Mouse (Mus musculus): ENCODE measurements around the gene Gm26741. TPM values are rescaled to one million over a fixed set of nuclear protein-coding genes. Genes with fewer than 3 reads are reported as not detected.
"Not testable (repeated sequence)": the region's sequence is repeated elsewhere in the genome, so short reads cannot be mapped to it uniquely, and the experiment has no call there.

The Gm26741 gene
- polyA plus RNA-seq (2012; rRNA removed), result not detected in 2 replicates

GRCm38 (mm10) chr10:52358467-52358866 is at the start of gene Gm26741:
Gene Gm26741, plus strand, starts transcription at chr10:52358767.
- DNase-seq (ENCODE audit: extremely low spot score in 1 of 2, low spot score in 1 of 2), result no peak

- no peak for DNase-seq (ENCODE audit: extremely low spot score in 1 of 2, low spot score in 1 of 2)
Measured at GRCm38 (mm10) chr10:52309196-52309595, 49.4 kb upstream of the Gm26741 start.

DNA sequence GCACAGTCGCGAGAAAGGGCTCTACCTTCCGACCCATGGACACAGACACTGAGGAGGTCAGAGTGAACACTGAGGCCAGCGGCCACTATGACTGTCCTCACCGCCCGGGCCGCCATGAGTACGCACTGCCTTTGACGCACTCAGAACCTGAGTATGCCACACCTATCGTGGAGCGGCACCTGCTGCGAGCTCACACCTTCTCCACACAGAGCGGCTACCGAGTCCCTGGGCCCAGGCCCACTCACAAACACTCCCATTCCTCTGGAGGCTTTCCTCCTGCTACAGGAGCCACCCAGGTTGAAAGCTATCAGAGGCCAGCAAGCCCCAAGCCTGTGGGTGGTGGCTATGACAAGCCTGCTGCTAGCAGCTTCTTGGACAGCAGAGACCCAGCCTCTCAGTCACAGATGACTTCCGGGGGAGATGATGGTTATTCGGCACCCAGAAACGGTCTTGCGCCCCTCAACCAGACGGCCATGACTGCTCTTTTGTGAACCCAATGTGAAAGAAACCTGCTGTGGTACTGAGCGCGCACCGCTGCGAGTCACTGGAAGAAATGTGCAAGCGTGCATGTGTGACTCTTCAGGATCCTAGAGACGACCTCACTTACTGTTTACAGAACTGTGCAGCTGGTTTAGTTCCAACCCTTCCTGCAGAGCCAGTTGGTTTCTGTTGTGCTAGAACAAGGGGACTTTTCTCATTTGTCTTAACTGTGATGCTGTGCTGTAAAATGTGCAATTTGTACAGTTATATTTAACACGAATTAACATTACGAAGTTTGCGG is 38.9 kb upstream of the Gm26741 start:
- no peak for DNase-seq (ENCODE audit: extremely low spot score in 1 of 2, low spot score in 1 of 2)

DNA sequence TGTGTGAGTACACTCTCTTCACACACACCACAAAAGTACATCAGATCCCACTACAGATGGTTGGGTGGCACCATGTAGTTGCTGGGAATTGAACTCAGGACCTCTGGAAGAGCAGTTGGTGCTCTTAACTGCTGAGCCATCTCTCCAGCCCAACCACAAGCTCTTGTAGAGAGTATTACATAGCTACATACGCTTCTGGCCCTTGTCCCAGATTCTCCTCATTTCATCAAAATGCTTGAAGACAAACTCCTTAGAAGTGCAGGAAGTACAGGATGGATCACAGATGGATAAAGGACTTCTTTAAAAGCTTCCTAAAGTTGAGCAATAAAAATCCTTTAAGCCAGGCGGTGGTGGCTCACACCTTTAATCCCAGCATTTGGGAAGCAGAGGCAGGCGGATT is 36.6 kb upstream of the Gm26741 start:
- peak in 1 of 2 experiments; percentile 26 for DNase-seq (ENCODE audit: extremely low spot score in 1 of 2, low spot score in 1 of 2)

GRCm38 (mm10) chr10:52331007-52331406 is 27.6 kb upstream of the Gm26741 start:
- peak; percentile 18 to 82 for DNase-seq (ENCODE audit: extremely low spot score in 1 of 2, low spot score in 1 of 2)

DNA sequence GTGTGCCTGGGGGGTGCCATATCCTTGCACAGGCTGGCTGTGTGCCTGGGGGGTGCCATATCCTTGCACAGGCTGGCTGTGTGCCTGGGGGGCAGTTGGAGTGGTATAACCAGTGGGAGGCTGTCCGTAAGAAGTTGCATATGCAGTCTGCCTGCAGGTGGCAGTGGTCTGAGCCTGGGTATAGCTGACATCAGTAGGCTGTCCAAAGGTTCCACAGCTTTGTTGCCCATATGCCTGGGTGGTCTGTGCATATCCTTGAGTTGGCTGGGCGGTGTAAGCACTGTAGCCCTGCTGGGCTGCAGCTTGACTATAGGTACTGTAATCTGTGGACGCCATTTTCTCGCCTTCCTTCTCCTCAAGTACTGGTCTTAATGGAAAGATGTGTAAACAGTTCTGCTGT is 15.2 kb upstream of the Gm26741 start:
- not testable (repeated sequence) for DNase-seq (ENCODE audit: extremely low spot score in 1 of 2, low spot score in 1 of 2)

- DNase-seq (ENCODE audit: extremely low spot score in 1 of 2, low spot score in 1 of 2), result no peak
Measured at GRCm38 (mm10) chr10:52353184-52353583, 5.4 kb upstream of the Gm26741 start.

GRCm38 (mm10) chr10:52360241-52360735 is 1.7 kb downstream of the Gm26741 start:
- no peak for DNase-seq (ENCODE audit: extremely low spot score in 1 of 2, low spot score in 1 of 2)

GRCm38 (mm10) chr10:52360862-52361609 is 2.5 kb downstream of the Gm26741 start:
- no peak for DNase-seq (ENCODE audit: extremely low spot score in 1 of 2, low spot score in 1 of 2)

GRCm38 (mm10) chr10:52368376-52368775 is 9.8 kb downstream of the Gm26741 start:
- peak in 1 of 2 experiments; percentile 27 for DNase-seq (ENCODE audit: extremely low spot score in 1 of 2, low spot score in 1 of 2)

- DNase-seq (ENCODE audit: extremely low spot score in 1 of 2, low spot score in 1 of 2), result no peak
Measured at GRCm38 (mm10) chr10:52373834-52374233, 15.3 kb downstream of the Gm26741 start.

GRCm38 (mm10) chr10:52374651-52375050 is 16.1 kb downstream of the Gm26741 start:
- no peak for DNase-seq (ENCODE audit: extremely low spot score in 1 of 2, low spot score in 1 of 2)

DNA sequence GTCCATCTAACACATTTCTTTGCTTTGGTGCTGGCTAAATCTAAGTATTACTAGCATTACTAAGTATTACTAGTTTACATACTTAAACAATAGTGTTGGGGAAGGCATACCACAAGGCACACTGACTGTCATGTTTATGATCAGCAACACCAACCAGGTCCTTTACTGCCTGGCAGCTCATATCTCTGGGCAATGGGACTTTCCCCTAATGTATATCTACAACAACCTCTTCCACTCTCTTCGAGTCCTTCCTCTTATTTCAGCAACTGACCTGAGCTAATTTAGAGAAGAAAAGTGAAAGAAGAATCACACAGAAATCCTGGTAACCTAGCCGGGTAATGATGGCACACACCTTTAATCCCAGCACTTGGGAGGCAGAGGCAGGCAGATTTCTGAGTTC is 17.9 kb downstream of the Gm26741 start:
- DNase-seq (ENCODE audit: extremely low spot score in 1 of 2, low spot score in 1 of 2), result no peak

- DNase-seq (ENCODE audit: extremely low spot score in 1 of 2, low spot score in 1 of 2), result no peak
Measured at GRCm38 (mm10) chr10:52377813-52378212, 19.2 kb downstream of the Gm26741 start.

DNA sequence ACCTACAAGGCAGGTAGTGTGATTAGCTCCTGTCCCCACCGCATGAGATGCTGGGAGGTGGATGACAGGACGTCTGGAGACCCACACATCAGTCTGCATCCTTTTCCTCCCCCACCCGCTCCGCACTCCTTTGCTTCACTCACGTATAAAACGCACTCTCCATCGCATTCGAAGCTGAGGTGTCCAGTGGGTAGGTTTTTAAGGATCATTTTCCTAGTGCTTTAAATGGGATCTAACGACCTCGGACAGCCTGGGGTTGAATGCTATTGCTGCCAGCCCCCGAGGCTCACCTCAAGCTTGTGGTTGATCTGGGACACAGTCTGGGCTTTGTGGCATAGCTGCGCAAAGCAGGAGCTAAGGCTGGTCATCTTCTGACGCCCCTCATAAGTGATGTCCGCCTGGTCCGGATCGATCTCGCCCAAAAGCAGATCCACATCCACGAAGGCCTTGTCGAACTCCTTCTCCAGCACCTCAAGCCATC is 22.8 kb downstream of the Gm26741 start:
- DNase-seq (ENCODE audit: extremely low spot score in 1 of 2, low spot score in 1 of 2), result peak; percentile 23 to 42

- peak; percentile 91 to 97 for DNase-seq (ENCODE audit: extremely low spot score in 1 of 2, low spot score in 1 of 2)
Measured at GRCm38 (mm10) chr10:52381845-52382591, 23.5 kb downstream of the Gm26741 start, which contains the start of gene Gopc. Gene Gopc, minus strand, starts transcription at chr10:52382124.

DNA sequence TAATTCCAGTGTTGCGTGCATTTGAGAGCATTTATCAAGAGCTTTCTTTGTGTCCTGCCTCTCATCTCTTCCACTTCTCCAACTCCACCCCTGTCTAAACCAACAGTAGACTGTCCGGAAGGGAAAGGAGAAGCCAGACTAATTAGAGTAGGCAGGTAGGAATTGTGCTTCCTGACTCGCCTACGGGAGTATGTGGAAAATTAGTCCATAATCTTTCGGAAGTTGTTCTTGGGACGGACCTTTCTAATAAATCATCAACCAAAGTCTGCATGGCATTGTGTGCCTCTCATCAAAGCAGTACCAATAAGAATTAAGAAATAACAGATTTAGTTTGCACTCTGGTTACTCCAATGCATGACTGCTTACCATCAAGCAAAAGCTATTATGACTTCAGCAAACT is 24.5 kb downstream of the Gm26741 start:
- DNase-seq (ENCODE audit: extremely low spot score in 1 of 2, low spot score in 1 of 2), result no peak

GRCm38 (mm10) chr10:52383522-52383921 is 25.0 kb downstream of the Gm26741 start:
- no peak for DNase-seq (ENCODE audit: extremely low spot score in 1 of 2, low spot score in 1 of 2)

GRCm38 (mm10) chr10:52384823-52385610 is 26.4 kb downstream of the Gm26741 start:
- peak in 1 of 2 experiments; percentile 80 for DNase-seq (ENCODE audit: extremely low spot score in 1 of 2, low spot score in 1 of 2)

GRCm38 (mm10) chr10:52387192-52387591 is 28.6 kb downstream of the Gm26741 start:
- DNase-seq (ENCODE audit: extremely low spot score in 1 of 2, low spot score in 1 of 2), result no peak
